Mouse (Mus musculus) adipocyte (in vitro differentiated cells): ENCODE measurements at regions not wholly inside any gene's neighbourhood (a gene's known extent, or its start where the extent isn't known, plus 50 kb on each side); places are given as distances from the start of the nearest gene placed in this dataset.

ENCODE experiments used
- DNase-seq: peaks from one replicate; pipeline ENCODE4 v3.0.0-alpha.2; 2016; ENCODE audit warnings: low spot score

DNA sequence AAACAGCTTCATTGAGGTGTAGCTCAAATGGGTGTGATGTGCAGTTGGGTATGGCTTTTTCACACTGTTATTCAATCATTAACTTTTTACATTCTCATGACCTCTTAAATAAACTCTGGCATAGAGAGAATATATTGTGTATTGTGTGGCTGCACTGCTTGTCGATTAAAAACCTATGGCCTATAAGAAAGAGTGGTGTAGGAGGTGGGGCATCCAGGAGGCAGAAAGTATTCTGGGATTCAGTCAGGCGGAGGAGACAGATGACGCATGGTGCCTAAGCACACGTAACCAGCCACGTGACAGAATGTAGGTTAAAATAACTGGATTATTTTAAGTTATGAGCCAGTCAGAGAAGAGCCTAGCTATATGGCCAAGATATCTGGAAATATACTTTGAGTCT, 78.2 kb upstream of the Slc16a7 start:
- no peak for DNase-seq

DNA sequence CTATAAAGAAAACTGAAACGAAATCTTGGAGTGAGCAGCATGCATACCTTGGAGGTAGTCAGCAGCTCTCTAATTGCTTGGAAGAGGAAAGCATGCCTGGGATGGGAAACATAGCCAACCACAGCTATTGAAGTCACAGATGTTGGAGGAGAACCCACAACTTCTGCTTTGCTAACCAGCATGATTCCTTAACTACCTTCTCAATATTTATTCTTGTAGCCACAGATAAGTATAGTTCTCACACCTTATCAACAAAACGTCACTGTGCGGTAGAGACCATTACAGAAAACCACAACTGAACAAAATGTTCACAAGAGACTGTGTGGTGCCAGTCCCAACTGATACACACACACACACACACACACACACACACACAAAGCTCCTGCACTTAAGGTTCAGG, 99.1 kb upstream of the Slc16a7 start:
- no peak for DNase-seq

DNA sequence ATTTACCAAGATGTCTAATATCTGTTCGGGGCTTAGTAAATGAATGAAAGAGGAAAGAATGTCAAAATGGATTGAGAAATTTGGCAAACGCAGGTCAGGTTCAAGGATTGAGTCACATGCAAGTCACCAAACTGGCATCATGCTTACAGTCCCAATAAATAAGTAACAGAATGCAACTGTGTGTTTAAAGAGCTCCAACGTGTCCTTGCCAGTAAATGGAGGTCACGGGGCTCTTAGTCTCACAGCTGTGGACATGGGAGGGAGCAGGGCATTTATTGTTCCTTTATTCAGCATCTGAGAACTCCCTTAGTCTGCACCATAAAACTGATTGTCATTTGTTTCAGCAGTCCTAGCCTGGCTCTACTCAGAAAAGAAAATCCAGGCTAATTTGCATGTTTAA, 101.1 kb upstream of the Slc16a7 start:
- no peak for DNase-seq

DNA sequence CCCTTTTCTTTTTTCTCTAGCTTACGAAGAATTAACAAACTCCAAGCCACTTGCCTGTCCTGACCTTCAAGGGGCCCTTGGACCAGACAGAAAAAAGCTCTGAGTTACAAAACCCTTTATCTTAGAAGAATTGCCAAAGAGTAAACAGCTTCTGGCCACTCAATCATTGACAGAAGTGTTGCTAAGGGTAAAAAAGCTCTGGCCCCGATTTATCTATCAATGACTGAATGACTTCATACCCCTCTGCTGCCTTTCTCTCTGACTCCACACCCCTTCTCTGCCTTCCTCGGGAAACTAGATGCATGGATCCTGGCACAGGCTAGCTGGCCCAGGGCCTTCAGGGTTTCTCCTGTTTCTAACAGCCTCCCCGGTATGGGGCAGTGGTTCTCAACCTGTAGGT, 105.2 kb upstream of the Slc16a7 start:
- DNase-seq: no peak

DNA sequence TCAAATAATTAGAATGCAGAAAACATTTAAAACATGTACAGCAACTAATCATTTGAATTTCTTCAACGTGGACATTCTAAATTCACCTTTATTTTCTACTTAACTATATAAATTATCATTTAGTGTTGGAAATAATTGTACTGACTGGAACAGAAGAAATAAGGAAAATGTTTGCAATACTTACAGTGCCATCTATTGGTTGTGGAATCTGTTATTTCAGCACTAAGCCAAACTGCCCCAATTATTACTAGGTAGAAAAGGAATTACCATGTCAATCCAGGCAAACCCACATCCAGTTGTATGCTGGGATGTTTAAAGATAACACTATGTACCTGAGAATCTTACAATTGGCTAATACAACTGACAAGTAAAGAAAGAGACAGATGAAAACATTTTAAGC, 109.1 kb upstream of the Slc16a7 start:
- no peak for DNase-seq

DNA sequence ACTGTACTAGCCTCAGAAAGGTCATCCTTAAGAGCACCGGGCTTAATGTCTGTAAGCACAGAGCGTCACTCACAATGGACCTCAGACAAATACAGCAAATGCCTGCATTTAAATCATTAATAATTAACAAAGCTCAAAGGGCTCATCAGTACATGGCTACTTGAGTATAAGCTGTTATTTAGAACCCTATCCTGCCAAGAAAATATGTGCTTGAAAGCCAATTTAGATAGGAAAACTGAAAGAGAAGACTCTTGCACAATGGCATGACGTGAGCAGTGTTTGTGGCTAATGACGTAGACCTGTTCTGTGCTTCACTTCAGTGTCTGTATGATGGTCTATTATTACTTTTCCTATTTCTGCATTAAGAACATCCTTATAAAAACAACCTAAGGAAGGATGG, 111.1 kb upstream of the Slc16a7 start:
- DNase-seq: no peak

DNA sequence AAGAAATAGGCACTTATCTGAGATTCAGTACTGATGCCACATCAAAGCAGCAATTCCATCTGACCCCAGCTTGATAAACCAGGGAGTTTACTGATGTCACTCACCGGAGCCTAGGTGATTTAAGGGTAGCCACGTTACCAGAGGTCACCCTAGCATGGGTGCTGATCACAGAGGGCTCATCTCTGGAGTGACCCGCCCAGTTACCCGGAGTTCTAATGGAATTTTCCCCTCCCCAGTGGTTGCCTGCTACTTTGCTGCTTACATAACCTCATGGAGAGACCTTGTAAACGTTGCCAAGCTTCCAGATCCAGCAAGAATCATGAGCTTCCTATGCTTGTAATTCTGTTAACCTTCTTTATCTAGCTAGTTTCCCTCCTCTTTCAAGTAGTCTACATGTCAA, 125.8 kb upstream of the Slc16a7 start:
- DNase-seq: no peak

DNA sequence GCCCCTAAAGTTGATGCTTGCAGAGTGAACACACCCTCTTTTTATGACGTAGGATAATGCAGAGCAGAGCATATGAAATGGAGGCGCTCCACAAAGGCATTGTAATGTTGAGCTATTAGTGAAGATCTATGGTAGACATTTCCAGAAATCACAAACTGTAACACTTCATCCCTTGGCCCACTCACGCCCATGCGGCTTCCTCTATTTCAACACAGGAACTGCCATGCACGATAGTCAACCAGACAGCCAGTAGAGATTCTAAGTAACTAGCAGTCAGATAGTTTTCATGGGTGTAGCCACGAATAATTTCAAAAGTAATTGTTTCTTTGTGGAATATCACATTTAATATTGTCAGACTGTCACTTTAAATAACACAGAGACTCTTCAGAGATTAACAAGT, 141.6 kb upstream of the Slc16a7 start:
- DNase-seq: no peak

DNA sequence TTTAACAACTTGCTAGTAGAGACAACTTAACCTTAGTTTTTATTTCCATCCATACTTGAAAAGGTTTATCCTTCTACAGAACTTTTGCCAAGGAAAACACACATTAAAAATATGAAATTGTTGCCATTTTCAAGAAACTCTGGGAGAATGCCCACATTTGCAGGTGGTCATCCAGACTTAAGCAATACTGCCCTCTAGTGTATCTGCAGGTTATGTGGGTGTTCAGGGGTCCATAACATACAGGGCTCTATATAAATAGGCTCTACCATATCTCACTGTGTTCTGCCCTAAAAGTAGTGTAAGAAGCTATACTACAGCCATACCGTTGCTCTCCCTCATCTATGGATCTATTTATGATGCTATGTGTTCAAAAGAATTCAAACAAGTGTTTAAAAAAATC, 149.1 kb upstream of the Slc16a7 start:
- no peak for DNase-seq

DNA sequence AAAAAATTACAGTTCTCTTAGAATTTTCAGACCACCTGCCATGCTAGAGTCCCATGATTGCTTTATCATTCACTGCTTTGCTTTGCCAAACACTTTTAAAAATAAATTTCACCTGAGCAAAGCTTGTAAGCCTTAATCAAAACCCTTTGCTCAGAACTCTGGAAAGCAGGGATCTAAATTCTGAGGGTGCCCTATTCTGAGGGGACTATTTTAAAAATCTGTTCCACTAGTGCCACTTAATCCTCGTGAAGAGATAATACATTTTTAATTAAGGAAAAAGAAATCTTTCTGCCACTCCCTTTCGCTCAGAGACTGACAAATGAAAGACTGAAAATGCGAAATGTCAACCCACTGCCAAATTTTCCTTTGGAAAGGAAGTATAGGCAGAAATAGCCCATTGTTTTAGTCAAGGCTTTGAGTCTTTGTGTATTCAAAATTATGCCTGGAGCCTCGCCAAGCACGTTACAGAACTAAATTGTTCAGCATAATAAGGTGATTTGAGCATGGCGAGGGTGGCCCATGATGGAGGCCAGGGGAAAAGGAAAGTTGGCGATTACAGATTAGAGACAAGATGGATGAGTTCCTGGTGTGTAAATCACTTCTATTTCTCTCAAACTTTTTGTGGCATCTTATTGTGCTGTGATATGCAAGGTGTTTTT, 197.4 kb upstream of the Slc16a7 start:
- no peak for DNase-seq

DNA sequence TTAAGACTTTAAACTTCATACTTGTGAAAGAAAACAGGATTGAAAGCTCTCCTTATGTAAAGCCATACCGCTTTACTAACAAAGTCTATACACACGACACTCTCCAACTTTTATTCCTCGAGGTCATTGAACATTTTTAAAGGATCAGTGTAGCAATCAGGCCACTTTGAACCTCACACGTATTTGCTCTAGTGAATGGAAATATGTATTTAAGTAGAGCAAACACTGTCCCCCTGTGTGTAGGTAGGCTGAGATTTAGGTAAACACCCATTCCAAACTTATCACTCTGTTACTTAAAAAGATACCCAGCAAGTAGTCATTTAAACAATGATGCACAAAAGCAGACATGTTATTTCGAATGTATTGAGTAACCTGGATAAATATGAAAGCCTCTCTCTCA, 203.7 kb upstream of the Slc16a7 start:
- no peak for DNase-seq

DNA sequence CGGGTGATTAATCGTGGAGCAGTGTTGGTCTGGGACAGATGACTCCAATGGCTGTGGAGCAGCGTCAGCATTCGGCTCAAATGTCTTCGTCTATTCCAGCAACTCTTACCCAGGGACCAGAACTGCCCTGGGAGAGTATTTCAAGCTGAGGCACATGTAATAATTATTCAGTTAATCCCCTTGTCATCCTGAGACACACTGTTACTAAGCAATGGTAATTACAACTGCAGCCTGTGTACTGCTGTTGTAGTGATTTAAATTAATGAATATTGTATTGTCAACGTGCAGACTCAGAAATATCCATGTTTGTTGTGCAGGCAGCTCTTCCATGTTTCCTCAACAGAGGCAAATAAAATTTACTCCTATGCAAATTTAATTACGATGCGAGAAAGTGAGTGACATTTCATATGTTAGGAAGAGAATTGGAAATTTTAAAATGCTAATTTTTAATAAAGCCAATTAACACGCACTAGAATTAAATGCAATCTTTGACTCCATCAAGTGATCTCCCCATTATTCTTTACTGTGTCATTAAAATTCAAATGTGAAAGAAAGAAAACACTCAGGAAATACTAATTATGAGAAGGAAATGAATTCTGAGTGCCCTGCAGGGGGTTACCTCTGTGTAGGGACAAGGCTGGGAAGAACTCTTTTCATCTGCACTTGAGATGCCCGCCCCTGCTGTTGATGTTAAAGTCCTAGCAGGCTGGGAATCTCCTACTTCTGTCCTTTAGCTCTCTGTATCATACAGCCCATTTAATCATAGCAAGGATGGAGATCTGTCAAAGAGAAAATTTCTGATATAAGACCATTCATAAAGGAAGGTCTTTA, 218.7 kb upstream of the Slc16a7 start:
- DNase-seq: no peak

DNA sequence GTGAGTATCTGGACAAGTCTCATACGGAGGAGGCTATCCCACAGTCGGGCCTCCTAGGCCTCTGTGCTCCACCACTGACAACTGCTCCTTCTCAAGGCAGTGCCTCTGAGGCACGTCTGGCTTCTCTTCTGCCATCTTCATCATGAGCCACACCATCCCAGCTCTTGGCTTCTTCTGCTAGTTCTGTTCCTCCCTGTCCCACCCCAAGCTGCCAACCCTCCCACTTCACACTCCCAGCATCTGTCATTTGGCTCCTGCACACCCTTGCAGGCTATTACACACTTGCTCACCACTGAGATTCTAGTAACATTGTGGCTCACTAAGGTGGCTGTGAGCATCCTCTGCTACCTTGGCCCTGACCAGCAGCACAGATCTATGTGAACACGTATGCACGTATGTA, 221.1 kb upstream of the Slc16a7 start:
- DNase-seq: no peak

DNA sequence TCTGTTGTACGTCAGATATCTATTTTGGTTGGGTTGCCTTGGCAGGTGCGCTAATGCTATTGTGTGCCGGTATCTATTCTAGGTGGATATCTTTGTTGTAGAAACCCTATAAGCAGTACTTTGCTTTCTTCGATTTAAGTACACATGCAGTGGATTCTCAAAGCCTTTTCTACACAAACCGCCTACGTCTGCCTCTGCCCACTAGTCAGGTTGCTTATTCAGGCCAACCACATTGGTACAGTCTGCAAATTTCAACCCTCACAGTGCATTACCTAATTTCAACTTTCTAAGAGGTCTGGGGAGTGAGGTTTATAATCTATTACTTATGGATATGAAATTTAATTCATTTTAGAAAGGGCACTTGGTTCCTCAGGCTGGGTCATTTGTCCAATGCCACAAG, 223.5 kb upstream of the Slc16a7 start:
- DNase-seq: no peak

DNA sequence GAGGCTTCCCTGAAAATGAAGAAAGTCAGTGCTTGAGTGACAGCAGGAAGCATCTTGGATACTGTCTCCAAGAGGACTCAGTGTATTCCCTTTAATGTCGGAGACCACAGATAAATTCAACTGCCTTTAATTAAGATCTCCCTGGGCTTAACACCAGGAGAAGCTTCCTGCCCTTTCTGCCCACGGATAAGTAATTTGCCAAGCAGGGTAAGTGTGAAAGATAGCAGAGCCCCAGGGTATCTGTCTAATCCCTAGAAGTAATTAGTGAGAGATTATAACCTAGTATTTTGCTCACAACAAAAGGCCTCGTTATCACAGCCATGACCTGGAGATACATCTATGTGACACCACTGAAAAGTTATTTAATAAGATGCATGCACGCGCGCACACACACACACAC, 232.1 kb upstream of the Slc16a7 start:
- DNase-seq: no peak

DNA sequence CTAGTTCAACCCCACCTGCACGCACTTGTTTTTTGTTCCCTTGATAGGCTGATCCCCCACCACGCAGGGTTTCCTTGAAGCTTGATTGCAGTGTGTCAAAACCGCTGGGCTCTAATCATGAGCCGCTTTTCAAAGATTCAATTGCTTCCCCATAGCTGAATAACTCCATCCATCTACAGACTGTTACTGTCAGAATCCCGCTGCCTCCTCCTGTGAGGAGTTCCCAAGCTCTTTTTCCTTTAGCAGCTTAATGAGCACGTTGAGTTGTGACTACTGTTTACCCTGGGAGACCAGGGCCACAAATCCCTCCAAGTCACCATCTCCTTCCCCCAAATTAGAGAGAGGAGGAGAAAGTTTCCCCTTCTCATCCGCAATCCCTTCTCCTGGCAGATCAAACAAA, 234.6 kb upstream of the Slc16a7 start:
- no peak for DNase-seq

DNA sequence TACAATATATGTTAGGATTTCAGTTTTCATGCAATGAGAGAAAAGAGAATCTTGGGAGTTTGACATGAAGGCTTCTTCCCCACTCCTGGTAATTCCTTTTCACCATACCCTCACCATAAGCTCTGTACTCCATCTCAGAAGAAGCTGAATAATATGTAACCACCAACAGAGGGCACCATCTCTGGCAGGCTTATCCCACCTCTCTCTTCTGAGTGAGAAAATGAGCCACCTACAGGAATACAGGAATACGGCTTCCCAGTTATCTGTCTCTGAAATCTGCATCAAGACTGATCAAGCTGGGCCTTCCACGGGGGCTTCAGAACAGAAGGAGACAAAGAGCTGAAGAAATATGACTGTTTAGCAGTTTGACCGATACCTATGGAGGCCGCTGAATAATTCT, 278.6 kb upstream of the Slc16a7 start:
- DNase-seq: no peak

DNA sequence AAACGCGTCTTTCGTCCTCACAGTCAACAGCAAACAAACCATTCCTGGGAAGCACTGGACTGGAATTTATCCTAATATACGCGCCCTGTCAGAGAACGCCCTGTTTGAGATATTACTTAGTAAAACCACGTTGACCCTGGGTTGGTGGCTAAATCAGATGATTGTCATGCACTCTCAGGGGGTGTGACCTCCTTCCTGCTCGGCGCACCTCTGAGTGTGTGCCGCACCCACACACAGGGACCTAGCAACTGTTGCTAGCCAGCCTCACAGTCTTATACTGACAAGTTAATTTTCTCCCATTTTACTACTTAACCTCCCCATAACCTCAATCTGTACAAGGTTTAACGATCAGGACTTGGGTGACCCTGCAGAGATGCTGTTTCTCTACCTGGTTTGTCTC, 284.4 kb upstream of the Slc16a7 start:
- no peak for DNase-seq

DNA sequence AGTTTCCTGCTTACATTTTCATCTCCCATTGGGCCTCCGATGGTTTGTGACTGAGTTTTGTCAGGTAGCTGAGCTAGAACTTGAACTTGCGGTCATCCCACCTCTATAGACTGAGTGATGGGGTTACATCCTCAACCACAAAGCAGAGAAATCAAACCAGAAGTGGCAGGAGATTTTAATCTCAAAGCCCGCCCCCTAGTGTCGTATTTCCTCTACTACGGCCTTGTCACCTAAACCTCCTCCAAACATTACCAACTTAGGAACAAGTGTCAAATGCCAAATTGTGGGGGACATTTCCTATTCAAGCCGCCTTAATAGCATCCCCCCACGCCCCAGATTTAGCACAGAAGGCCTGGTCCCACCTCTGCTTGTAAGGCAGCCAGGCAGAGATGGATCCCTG, 286.3 kb upstream of the Lrig3 start:
- no peak for DNase-seq

DNA sequence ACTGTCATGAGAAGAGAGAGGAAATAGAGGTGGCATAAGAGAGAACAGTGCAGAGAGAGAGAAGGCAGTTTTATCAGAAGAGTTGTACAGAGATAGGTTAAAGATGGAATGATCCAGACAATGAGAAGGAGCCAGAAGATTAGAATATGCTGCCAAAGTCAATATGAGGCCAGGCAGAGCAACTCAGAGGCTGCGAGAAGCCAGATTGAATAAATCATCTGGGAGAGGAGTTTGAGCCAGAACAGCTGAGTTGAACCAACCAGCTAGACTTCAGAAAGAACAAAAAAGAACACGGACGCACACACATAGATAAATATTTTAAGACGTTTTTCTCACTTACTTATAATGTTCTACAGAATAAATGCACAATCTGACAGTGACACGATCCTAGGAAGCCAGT, 280.8 kb upstream of the Lrig3 start:
- DNase-seq: no peak

DNA sequence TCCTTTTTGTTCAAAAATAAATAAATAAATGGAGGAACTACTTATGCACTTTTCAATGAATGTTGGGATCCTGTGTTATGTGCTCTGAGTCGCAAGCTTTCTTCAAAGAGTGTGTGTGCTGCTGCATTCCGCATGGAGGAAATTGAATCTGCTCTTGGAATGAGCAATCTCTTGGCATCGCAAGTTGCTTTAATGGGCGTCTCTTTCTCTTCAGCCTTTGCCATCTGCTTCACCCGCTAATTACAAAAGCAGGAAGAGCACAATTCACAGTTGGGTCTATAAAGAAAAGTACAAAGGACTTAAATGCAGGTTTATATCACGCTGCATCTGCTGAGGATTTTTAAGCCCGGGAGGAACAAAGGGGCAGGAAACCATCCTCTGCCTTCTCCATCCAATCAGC, 272.5 kb upstream of the Lrig3 start:
- DNase-seq: no peak

DNA sequence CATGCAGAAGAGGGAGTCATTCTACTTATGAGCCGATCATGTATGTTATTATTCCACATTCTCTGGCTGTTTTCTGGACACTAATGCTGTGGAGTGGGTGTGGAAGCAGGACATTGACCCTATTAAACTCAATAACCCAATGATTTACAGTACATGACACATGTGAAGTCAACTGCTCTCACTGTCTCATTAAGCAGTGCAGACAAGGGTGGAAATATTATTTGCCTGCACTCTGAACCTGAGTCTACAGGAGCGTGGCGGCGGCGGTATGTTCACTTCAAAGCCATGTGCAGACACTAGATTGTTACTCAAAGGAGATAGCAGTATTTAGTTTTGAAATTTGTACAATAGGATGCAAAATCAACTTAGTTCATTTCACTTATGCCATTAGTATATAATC, 269.8 kb upstream of the Lrig3 start:
- no peak for DNase-seq

DNA sequence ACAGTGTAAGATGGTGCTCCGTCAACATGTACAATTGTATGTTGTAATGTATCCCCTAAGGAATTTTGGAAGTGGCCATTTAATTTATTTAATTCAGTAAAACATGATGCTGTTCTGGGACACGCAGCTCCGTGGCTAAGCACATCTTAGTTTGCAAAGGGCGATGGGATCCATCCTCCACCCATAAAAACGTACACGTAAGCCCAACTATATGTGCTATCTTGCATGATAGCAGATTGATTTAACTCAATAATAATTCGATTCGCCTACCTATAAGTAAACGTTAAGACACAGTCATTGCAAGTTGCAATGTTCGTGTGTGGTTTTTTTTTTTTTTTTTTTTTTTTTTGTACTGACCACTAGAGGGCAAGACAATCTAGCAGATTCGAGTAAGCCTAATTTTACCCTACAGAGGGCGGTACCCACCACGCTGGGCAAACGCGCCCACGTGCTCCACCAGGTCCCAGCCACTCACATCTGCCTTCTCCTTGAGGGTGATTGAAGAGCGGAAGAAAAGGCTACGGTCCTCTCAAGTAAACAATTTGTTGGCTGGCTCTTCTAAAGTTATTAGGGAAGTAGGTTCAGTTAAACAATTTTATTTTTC, 240.8 kb upstream of the Lrig3 start:
- DNase-seq: peak; percentile 70
